Mouse (Mus musculus) C2C12 (cell line): ENCODE data around the gene Tacr2. TPM values are rescaled to one million over a fixed set of nuclear protein-coding genes. Genes with fewer than 3 reads are reported as not detected.
A peak's percentile ranks its signal among the peaks of the same experiment; 100 is the strongest.

Source experiments
- H3K27me3 ChIP-seq: one replicate; pipeline ENCODE4 v1.6.1; 2011; ENCODE audit not compliant: control insufficient read depth, insufficient read depth, insufficient read length
- H3K36me3 ChIP-seq: one replicate; pipeline ENCODE4 v1.6.1; 2011; ENCODE audit not compliant: control insufficient read depth, insufficient read depth
- H3K4me3 ChIP-seq: one replicate; pipeline ENCODE4 v1.5.1; 2011; ENCODE audit warnings: mild to moderate bottlenecking, control low read depth; ENCODE audit not compliant: poor library complexity, insufficient read depth, severe bottlenecking
- H3K79me2 ChIP-seq: one replicate; pipeline ENCODE4 v1.6.1; 2011; ENCODE audit not compliant: control insufficient read depth, insufficient read depth
- H3K79me3 ChIP-seq: one replicate; pipeline ENCODE4 v1.6.1; 2011; ENCODE audit warnings: low read depth, control low read depth
- H3ac ChIP-seq: one replicate; pipeline ENCODE3; 2011; ENCODE audit warnings: low read depth; ENCODE audit not compliant: control insufficient read depth, insufficient read length
- CEBPB ChIP-seq: IDR thresholded peaks from one replicate; pipeline ENCODE4 v1.6.1; 2011; ENCODE audit warnings: low read depth, mild to moderate bottlenecking, control low read depth, moderate library complexity
- CTCF ChIP-seq: IDR thresholded peaks from one replicate; pipeline ENCODE4 v1.5.1; 2011; ENCODE audit not compliant: control insufficient read depth, insufficient read depth, insufficient read length
- FOSL1 ChIP-seq: IDR thresholded peaks from one replicate; pipeline ENCODE4 v1.8.0; 2011; ENCODE audit warnings: mild to moderate bottlenecking, low read length; ENCODE audit not compliant: poor library complexity, insufficient read depth, severe bottlenecking
- MAX ChIP-seq: IDR thresholded peaks from one replicate; pipeline ENCODE4 v1.6.1; 2011; ENCODE audit warnings: mild to moderate bottlenecking, control low read depth
- MYOD1 ChIP-seq: IDR thresholded peaks from one replicate; pipeline ENCODE4 v1.6.1; 2011; ENCODE audit warnings: low read depth; ENCODE audit not compliant: control insufficient read depth, insufficient read length
- MYOG ChIP-seq: IDR thresholded peaks from one replicate; pipeline ENCODE4 v1.6.1; 2011; ENCODE audit not compliant: control insufficient read depth, insufficient read length; ENCODE audit errors: extremely low read depth
- USF1 ChIP-seq: IDR thresholded peaks from one replicate; pipeline ENCODE4 v1.6.1; 2011; ENCODE audit warnings: low read depth, mild to moderate bottlenecking, control low read depth, moderate library complexity
- polyA plus RNA-seq: library from polyadenylated mRNA; unstranded; fragments of >200 nt; fragmentation: generic; extraction: Trizol; gene quantifications from one replicate; pipeline ENCODE4 v1.2.1, GENCODE M21; 2012; ENCODE audit warnings: missing spikeins

Tacr2 gene
- polyA plus RNA-seq, 1 experiment: 0.04 TPM

- Histone ChIP-seq H3K4me3 (no peak overlapping the region), H3K27me3 (peaks cover 6% of the 10 kb centered on the region), H3K79me3 (no peaks in the 10 kb centered on the region), H3K79me2 (no peaks in the 10 kb centered on the region), H3K36me3 (no peaks in the 10 kb centered on the region), H3ac (no peak overlapping the region)
- TF ChIP-seq CEBPB (no peak), MAX (no peak), MYOG (no peak), USF1 (no peak), MYOD1 (no peak), CTCF (peak; percentile 51), FOSL1 (no peak)
Measured at GRCm38 (mm10) chr10:62261115-62261886, 9.1 kb downstream of the Tacr2 start.

DNA sequence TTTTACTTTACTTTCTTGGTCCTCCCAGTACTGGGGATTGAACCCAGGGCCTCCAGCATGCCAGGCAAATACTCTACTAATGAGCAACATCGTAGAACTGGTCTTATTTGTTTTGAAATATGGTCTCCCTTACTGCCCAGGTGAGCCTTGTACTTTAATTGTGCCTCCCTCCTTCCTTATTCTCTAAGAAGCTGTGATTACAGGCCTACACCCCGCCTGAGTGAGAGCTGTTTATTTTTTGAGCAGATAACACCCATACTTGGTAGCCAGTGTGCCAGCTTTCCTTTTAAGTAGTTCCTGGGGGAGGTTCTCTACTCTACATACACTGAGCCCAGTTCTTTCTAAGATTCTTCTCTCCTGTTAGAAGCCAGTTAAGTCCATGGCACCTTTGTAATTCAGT is 12.1 kb downstream of the Tacr2 start:
- H3ac ChIP-seq: no peak overlapping the region
- H3K79me3 ChIP-seq: no peaks in the 10 kb centered on the region
- no peak for TF ChIP-seq CEBPB
- no peak for TF ChIP-seq MYOD1
- no peak for TF ChIP-seq MYOG
- no peak for TF ChIP-seq CTCF
- no peak for TF ChIP-seq FOSL1
- TF ChIP-seq MAX: no peak
- TF ChIP-seq USF1: no peak
- no peak overlapping the region for H3K4me3 ChIP-seq
- H3K79me2 ChIP-seq: no peaks in the 10 kb centered on the region
- no peaks in the 10 kb centered on the region for H3K27me3 ChIP-seq
- H3K36me3 ChIP-seq: no peaks in the 10 kb centered on the region

- TF ChIP-seq CEBPB (no peak), CTCF (no peak), FOSL1 (no peak), MYOG (no peak), MAX (no peak)
- Histone ChIP-seq H3K36me3 (peaks cover 29% of the 10 kb centered on the region), H3K79me2 (no peaks in the 10 kb centered on the region), H3K4me3 (no peak overlapping the region), H3K27me3 (no peaks in the 10 kb centered on the region), H3ac (no peak overlapping the region), H3K79me3 (no peaks in the 10 kb centered on the region)
Measured at GRCm38 (mm10) chr10:62269278-62269677, 17.0 kb downstream of the Tacr2 start.

DNA sequence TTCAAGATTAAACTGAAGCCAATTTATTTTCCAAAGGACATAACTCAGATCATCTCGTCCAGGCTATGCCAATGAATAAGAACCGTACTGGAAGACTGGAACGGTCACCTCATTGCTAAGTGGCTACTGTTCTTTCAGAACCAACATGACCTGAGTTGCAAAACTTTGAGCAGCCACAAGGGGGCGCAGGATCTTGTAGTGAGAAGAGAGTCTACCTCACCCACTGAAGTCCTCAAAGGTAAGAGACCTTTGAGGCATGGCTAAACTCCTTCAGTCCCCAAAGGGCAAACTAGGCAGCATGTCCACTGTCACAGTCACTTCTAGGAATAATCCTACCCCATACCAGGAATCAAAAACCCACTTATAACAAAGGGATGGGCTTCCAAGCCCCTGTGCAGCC is 23.0 kb downstream of the Tacr2 start:
- peaks cover 51% of the 10 kb centered on the region for H3K36me3 ChIP-seq
- H3ac ChIP-seq: no peak overlapping the region

DNA sequence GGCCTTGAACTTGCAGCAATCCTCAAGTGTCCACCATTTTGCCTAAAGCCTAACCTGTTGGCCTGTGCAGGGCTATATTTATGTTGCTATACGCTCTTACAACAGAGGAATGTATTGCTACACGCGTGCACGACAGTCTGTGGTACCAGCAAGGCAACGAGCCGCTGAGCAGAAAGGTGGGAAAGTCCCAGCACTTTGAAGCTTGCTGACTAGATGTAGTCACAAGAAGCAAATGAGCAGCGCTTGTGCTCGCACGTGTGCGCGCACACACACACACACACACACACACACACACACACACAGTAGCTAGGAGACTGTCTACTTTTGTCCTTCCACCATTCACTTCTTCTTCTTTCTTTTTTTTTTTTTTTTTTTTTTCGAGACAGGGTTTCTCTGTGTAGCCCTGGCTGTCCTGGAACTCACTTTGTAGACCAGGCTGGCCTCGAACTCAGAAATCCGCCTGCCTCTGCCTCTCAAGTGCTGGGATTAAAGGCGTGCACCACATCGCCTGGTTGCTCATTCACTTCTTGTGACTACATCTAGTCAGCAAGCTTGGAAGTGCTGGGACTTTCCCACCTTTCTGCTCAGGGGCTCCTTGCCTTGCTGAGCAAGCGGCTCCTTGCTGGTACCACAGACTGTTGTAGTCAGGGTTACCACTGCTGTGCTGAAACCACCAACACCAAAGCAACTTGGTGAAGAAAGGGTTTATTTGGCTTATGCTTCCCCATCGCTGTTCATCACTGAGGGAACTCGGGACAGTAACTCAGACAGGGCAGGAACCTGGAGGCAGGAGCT is 25.5 kb downstream of the Tacr2 start:
- H3K36me3 ChIP-seq: peaks cover 61% of the 10 kb centered on the region
- no peaks in the 10 kb centered on the region for H3K79me2 ChIP-seq
- no peak overlapping the region for H3K4me3 ChIP-seq
- TF ChIP-seq MAX (no peak), MYOD1 (no peak), CEBPB (no peak), MYOG (no peak), CTCF (no peak), FOSL1 (no peak), USF1 (no peak)
- no peaks in the 10 kb centered on the region for H3K79me3 ChIP-seq
- H3K27me3 ChIP-seq: no peaks in the 10 kb centered on the region
- no peak overlapping the region for H3ac ChIP-seq

More for the DNA sequence above, 23.0 kb downstream of the Tacr2 start:
- TF ChIP-seq FOSL1 (no peak), USF1 (no peak), MYOD1 (no peak), MYOG (no peak), CTCF (peak; percentile 33), CEBPB (no peak), MAX (no peak)
- Histone ChIP-seq H3K79me2 (no peaks in the 10 kb centered on the region), H3K27me3 (no peaks in the 10 kb centered on the region), H3K79me3 (no peaks in the 10 kb centered on the region), H3K4me3 (no peak overlapping the region)
